Mouse (Mus musculus) adrenal gland, postnatal 36 days (tissue): Measurements from ENCODE around the gene Gm14139. TPM values are rescaled to one million over a fixed set of nuclear protein-coding genes. Genes with fewer than 3 reads are reported as not detected.
"Not testable (repeated sequence)": the region's sequence is repeated elsewhere in the genome, so short reads cannot be mapped to it uniquely, and the experiment has no call there.

Source experiments
- DNase-seq, 2 experiments: peaks; one replicate each; pipeline ENCODE4 v3.0.0; 2021; ENCODE audit warnings: mixed read lengths in 1 of 2
- long read RNA-seq, 2 experiments: library from polyadenylated mRNA; stranded (forward); transcript quantifications; one replicate each; pipeline ENCODE4 v2.0.0; 2021; ENCODE audit warnings: borderline sequencing depth in 2 of 2
- total RNA-seq, 2 experiments: library from RNA; stranded (reverse); gene quantifications; 2 replicates each; pipeline ENCODE4 v1.2.3; 2021

Gm14139 gene
- under 1 TPM; 0.53 to 0.95 TPM for total RNA-seq
- long read RNA-seq, experiment 1, result 0 reads
- long read RNA-seq, experiment 2, result 0 reads

- not testable (repeated sequence) for DNase-seq
Measured at GRCm38 (mm10) chr2:150181570-150181999, at the start of gene Gm14139. Gm14139 (plus strand) TSS chr2:150181755.

GRCm38 (mm10) chr2:150132002-150132401 is 49.6 kb upstream of the Gm14139 start:
- not testable (repeated sequence) for DNase-seq

- DNase-seq, result no peak
Measured at GRCm38 (mm10) chr2:150132773-150133172, 48.8 kb upstream of the Gm14139 start.

GRCm38 (mm10) chr2:150136435-150136897 is 45.1 kb upstream of the Gm14139 start, which contains the start of gene Zfp120:
Zfp120 (minus strand) TSS chr2:150136708.
- peak; percentile 83 to 84 for DNase-seq

GRCm38 (mm10) chr2:150166703-150167102 is 14.9 kb upstream of the Gm14139 start:
- DNase-seq, result no peak

GRCm38 (mm10) chr2:150173833-150174232 is 7.7 kb upstream of the Gm14139 start:
- no peak for DNase-seq

GRCm38 (mm10) chr2:150179579-150179978 is 2.0 kb upstream of the Gm14139 start, which contains the start of gene Gm10770:
Gm10770 (minus strand) TSS chr2:150179679.
- DNase-seq, result not testable (repeated sequence)

- not testable (repeated sequence) for DNase-seq
Measured at GRCm38 (mm10) chr2:150181046-150181445, 509 bp upstream of the Gm14139 start.

GRCm38 (mm10) chr2:150217600-150218362 is 36.2 kb downstream of the Gm14139 start, which contains the start of gene Zfp937:
Zfp937 (plus strand) TSS chr2:150218073.
- peak; percentile 80 to 82 for DNase-seq

- DNase-seq, result peak in 1 of 2 experiments; percentile 2
Measured at GRCm38 (mm10) chr2:150218363-150218725, 36.8 kb downstream of the Gm14139 start.

- not testable (repeated sequence) for DNase-seq
Measured at GRCm38 (mm10) chr2:150223263-150223662, 41.7 kb downstream of the Gm14139 start.

Other genes starting within 250 kb of the Gm14139 start
- 1 to 10 TPM; 6.6 to 7.1 TPM for gene Zfp120, start 45.0 kb upstream of the Gm14139 start, total RNA-seq
- gene Gm10770, start 2.1 kb upstream of the Gm14139 start, total RNA-seq, result not detected
- gene Zfp937, start 36.3 kb downstream of the Gm14139 start, total RNA-seq, result 1 to 10 TPM; 6.3 to 7.0 TPM
- gene Gm21994, start 73.8 kb downstream of the Gm14139 start, total RNA-seq, result 1 to 10 TPM; 5.7 to 6.8 TPM
- under 1 TPM; 0.30 to 0.40 TPM for gene Gm14124, start 75.8 kb downstream of the Gm14139 start, total RNA-seq
- 1 to 10 TPM; 3.2 to 3.8 TPM for gene Gm10130, start 141.9 kb downstream of the Gm14139 start, total RNA-seq
- gene 3300002I08Rik, start 181.0 kb downstream of the Gm14139 start, total RNA-seq, result 1 to 10 TPM; 4.4 to 5.7 TPM